Mouse (Mus musculus): Measurements from ENCODE around the gene Cpm.

- TF ChIP-seq HCFC1 (IDR thresholded peaks at IDR 0.05; ENCODE audit: borderline replicate concordance, insufficient read depth, low read length) (no peak), ZC3H11A (IDR thresholded peaks at IDR 0.05; ENCODE audit: borderline replicate concordance, low read depth, low read length) (no peak), CHD2 (IDR thresholded peaks at IDR 0.05; ENCODE audit: low read depth, low read length) (no peak)
Observed at GRCm38 (mm10) chr10:117644429-117644748, 15.1 kb downstream of the Cpm start.
